Mouse (Mus musculus) embryo, embryonic 9.5 days (tissue): ENCODE measurements around the gene Tmem270.
A peak's percentile ranks its signal among the peaks of the same experiment; 100 is the strongest.

ENCODE experiments used
- DNase-seq: peaks from one replicate; pipeline ENCODE4 v3.0.0-alpha.2; 2017; ENCODE audit errors: extremely low spot score

Tmem270 gene

GRCm38 (mm10) chr5:134929988-134930387 is 23.5 kb upstream of the Tmem270 start:
- no peak for DNase-seq

GRCm38 (mm10) chr5:134926726-134927125 is 20.2 kb upstream of the Tmem270 start:
- DNase-seq, result no peak

- no peak for DNase-seq
Measured at GRCm38 (mm10) chr5:134923141-134923540, 16.6 kb upstream of the Tmem270 start.

GRCm38 (mm10) chr5:134921106-134921505 is 14.6 kb upstream of the Tmem270 start:
- no peak for DNase-seq

GRCm38 (mm10) chr5:134920106-134920687 is 13.7 kb upstream of the Tmem270 start:
- no peak for DNase-seq

DNA sequence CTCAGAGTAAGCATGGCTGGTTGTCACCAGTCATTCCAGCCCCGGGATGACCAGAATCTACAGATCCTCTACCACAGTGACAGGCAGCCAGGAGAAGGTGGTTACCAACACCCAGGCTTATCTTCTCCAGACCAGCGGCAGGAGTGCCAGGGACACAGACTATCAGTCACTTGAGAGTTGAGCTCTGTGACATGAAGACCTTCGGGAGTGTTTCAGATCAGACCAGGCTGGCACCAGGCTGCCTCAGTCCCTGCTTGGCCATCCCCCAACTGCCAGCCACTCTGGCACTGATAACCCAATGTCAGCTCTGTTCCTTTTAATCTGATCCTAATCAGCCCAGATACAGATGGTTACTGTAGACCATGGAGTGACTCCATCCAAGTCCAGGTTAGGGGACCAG is 12.6 kb upstream of the Tmem270 start:
- no peak for DNase-seq

DNA sequence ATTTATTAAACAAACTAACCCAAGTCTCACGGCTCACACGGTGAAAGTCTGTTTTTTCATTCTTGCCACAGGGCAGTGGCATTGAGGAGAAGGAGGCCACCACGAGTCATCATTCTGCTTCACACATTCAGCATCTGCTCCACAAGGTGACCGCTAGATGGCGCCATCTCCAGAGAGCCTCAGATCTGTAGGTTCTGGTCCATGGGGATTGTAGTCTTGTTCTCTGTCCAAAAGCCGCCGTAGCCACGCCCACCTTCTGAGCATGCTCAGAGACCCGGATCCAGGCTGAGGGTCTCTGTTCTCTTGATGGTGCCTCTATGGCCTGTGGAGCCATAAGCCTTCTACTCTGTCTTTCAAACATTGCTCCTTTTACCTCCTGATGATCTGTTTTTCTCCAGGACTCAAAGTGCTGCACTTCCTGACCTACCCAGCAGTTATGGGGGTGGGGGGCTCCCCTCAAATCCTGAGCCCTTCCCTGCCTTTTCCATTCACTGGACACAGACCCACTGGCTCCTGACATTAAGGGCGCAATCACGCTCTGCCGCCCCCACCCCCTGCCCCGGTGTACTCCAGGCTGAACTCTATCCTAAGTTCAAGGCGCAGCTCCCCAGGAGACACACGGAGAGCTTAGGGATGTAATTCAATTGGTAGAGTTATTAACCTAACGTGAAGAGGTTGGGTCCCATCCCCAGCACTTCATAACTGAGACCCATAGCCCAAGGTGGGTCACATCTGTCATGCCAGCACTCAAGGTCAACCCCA is 11.7 kb upstream of the Tmem270 start:
- DNase-seq, result peak; percentile 48

- no peak for DNase-seq
Measured at GRCm38 (mm10) chr5:134915311-134915710, 8.8 kb upstream of the Tmem270 start, which contains the start of gene Cldn13. Gene Cldn13 (minus strand): TSS chr5:134915526.

DNA sequence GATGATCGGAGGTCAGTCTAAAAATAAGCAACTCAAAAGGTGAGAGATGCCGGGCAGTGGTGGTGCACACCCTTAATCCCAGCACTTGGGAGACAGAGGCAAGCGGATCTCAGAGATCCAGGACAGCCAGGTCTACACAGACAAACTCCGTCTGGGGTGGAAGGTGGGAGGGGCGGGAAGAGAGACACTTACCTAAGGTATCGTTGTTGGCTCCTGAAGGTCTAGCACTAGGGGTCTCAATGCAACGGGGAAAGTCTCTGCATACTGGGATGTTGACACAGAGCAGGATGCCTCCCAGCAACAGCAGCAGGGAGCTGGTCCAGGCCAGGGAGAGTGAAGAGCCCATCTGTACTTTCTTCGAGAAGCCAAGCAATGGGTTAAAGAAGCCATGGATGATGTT is 8.0 kb upstream of the Tmem270 start:
- no peak for DNase-seq

GRCm38 (mm10) chr5:134913753-134914152 is 7.2 kb upstream of the Tmem270 start:
- DNase-seq, result no peak

- no peak for DNase-seq
Measured at GRCm38 (mm10) chr5:134913352-134913751, 6.8 kb upstream of the Tmem270 start.

DNA sequence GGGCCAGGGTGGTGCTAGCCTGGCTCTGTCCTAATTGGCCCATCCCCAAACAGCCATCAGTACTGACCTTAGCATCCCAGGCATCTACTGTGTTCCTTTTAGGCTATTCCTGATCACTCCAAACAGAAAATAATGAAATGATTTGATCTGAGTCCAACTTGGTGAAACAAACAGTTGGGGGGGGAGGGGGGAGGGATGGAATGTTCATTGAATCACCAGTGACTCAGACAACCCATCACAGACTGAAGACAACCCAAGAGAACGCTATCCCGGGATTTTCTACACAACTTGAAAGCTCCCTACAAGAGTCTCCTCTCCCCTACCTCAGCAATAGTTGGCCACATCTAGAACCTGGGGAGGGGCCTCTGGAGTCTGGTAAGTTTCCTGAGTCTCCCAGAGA is 5.4 kb upstream of the Tmem270 start:
- no peak for DNase-seq

DNA sequence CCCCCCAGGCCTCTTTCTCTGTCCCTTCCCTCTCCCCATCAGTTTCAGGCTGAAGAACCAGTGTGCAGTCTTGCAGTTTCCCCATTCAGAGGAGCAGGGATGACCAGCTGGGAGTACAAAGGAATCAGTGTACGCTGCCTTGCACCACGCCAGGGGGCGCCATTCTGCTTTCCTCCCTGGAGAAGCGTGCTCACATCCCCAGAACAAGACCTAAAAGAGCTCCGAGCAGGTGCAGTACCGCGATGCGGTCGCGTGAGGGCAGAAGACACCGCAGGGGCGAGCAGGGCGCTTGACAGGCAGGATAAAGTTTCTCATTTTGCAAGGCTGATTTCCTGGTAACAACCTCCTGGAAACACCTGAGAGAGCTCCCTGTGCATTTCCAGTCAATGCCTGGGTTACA is 602 bp upstream of the Tmem270 start:
- peak; percentile 94 for DNase-seq

DNA sequence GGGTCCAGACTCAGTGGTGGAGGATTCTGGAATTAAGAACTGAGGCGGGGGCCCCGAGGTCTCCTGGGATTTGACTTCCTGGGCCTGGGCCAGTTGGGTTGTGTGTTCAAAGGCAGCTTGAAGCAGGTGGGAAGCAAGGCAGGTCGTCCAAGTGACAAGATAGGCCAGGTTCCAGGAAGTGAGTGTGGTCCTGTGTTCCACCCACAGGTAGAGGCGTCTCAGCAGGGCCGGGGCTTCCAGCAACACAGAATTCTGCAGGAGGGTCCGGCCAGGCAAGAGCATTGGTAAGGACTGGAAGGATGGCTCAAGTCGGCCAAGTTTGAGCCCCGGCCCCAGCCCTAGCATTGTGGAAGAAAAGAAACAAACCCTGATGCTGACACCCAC is 4.9 kb downstream of the Tmem270 start:
- no peak for DNase-seq

DNA sequence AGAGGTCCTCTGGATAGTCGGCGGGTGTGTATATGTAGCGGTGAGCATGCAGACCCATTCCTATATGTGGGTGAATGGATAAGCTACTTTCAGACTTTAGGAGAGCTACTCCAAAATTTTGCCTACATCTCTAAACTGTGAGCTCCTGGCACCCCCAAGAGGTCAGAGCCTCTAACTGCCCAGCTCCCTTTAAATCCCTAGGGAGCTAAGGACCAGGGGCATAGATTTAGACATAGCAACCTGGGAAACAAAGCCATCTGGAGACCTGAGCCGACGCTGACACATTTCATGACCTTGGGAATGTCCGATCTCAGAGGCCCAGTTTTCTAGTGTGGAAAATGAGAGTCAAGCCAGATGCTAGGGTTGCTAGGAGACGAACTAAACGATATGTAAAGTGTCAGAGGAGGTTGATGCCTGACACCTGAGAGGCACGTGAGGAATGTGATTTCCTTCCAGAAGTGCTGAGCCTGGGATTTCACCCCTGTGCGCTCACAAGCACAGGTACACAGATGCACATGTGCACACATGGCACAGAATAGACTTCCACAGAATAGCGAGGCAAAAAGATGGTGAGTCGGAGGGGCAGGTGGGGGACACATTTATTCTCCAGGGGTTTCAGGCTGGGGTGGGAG is 5.4 kb downstream of the Tmem270 start:
- DNase-seq, result peak; percentile 42

GRCm38 (mm10) chr5:134897596-134897995 is 8.9 kb downstream of the Tmem270 start:
- DNase-seq, result no peak

GRCm38 (mm10) chr5:134896965-134897364 is 9.6 kb downstream of the Tmem270 start:
- no peak for DNase-seq

- DNase-seq, result peak; percentile 22
Measured at GRCm38 (mm10) chr5:134895291-134895690, 11.2 kb downstream of the Tmem270 start.

GRCm38 (mm10) chr5:134892717-134893116 is 13.8 kb downstream of the Tmem270 start:
- no peak for DNase-seq

GRCm38 (mm10) chr5:134891552-134891951 is 15.0 kb downstream of the Tmem270 start:
- DNase-seq, result no peak

- no peak for DNase-seq
Measured at GRCm38 (mm10) chr5:134890601-134891054, 15.9 kb downstream of the Tmem270 start.

DNA sequence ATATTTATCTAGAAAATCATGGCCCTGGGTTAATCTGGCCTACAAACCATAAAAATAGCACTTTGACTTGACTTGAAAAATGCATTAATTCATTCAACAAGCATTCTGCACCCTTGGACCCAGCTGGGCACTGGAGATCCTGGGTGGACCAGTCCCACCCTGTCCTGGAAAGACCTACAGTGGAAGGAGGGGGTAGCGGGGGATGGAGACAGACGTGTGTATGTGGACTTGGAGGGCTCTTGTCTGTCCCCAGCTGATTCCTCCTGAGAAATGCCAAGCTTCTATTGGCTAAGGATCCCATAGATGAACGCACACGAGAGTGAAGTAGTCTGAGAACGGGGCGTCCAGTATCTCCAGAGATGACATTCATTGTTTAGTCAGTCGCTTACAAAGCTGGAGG is 18.0 kb downstream of the Tmem270 start:
- DNase-seq, result no peak
